Mouse (Mus musculus) large intestine, adult 2 months (tissue): ENCODE results near the gene Tnip2. TPM values are rescaled to one million over a fixed set of nuclear protein-coding genes. Genes with fewer than 3 reads are reported as not detected.

Experiments
- DNase-seq: peaks from one replicate; pipeline ENCODE4 v3.0.0-alpha.2; 2012; ENCODE audit warnings: low read depth, low spot score
- WGBS: fragments of 180-500 bp; shearing (Covaris S2); methylation state at CpG from one replicate; pipeline ENCODE4 v1.1.7; 2018; 5-methylcytosine and 5-hydroxymethylcytosine counted together
- polyA plus RNA-seq: library from polyadenylated mRNA; depleted of rRNA; stranded (reverse); fragments of >200 nt; gene quantifications from 2 replicates; pipeline ENCODE4 v1.2.3, GENCODE M21; 2012; rRNA removed

Tnip2 gene
- polyA plus RNA-seq, 1 experiment = 11.5 TPM

GRCm38 (mm10) chr5:34468039-34468775, 45.6 kb downstream of the Tnip2 start:
- no peak for DNase-seq
- 94% methylated on average over 2 of the region's 2 CpGs for WGBS

GRCm38 (mm10) chr5:34466648-34467047, 47.1 kb downstream of the Tnip2 start:
- 90% methylated on average over 2 of the region's 2 CpGs for whole genome bisulfite sequencing
- no peak for DNase-seq

GRCm38 (mm10) chr5:34466079-34466478, 47.7 kb downstream of the Tnip2 start:
- no peak for DNase-seq
- 85% methylated on average over 1 of the region's 1 CpGs for WGBS

GRCm38 (mm10) chr5:34461841-34462240, 52.0 kb downstream of the Tnip2 start:
- 93% methylated on average over 6 of the region's 6 CpGs for WGBS
- DNase-seq = no peak

- no peak for DNase-seq
- 96% methylated on average over 4 of the region's 4 CpGs for WGBS
These were observed 52.5 kb downstream of the Tnip2 start for GRCm38 (mm10) chr5:34461294-34461693.

GRCm38 (mm10) chr5:34458994-34459393, 54.8 kb downstream of the Tnip2 start:
- 87% methylated on average over 1 of the region's 1 CpGs for WGBS
- DNase-seq = no peak

- 83% methylated on average over 9 of the region's 9 CpGs for WGBS
- DNase-seq = no peak
These were observed 67.6 kb downstream of the Tnip2 start for GRCm38 (mm10) chr5:34446207-34446606.

Other genes with a start within 250 kb of the Tnip2 start
- 0.57 and 1.9 TPM in 2 replicates for gene Zfyve28, start 225.5 kb downstream of the Tnip2 start, polyA plus RNA-seq
- not detected in 2 replicates for gene Cfap99, start 225.4 kb downstream of the Tnip2 start, polyA plus RNA-seq
- gene Rnf4, start 177.7 kb downstream of the Tnip2 start, polyA plus RNA-seq = 60.4 and 62.9 TPM in 2 replicates
- gene Fam193a, start 144.1 kb downstream of the Tnip2 start, polyA plus RNA-seq = 12.0 and 24.3 TPM in 2 replicates
- gene Sh3bp2, start 11.8 kb upstream of the Tnip2 start, polyA plus RNA-seq = 15.0 and 15.4 TPM in 2 replicates
- 145 and 149 TPM in 2 replicates for gene Add1, start 59.7 kb upstream of the Tnip2 start, polyA plus RNA-seq
- gene Mfsd10, start 123.2 kb upstream of the Tnip2 start, polyA plus RNA-seq = 86.1 and 104 TPM in 2 replicates
- 9.2 and 9.8 TPM in 2 replicates for gene Nop14, start 146.2 kb upstream of the Tnip2 start, polyA plus RNA-seq
- 0.41 and 0.48 TPM in 2 replicates for gene Grk4, start 146.4 kb upstream of the Tnip2 start, polyA plus RNA-seq
- 8.3 and 12.8 TPM in 2 replicates for gene Htt, start 247.7 kb upstream of the Tnip2 start, polyA plus RNA-seq